Mouse (Mus musculus) liver, embryonic 13.5 days (tissue): ENCODE measurements around the gene Oard1. TPM values are rescaled to one million over a fixed set of nuclear protein-coding genes. Genes with fewer than 3 reads are reported as not detected.

Experiments used
- ATAC-seq: fragments of 200-750 bp; cut with Nextera tagmentation; 2 replicates; pipeline ENCODE4 v1.8.0; 2017; ENCODE audit warnings: low read depth, mild to moderate bottlenecking, moderate number of reproducible peaks, moderate library complexity
- DNase-seq: peaks from one replicate; pipeline ENCODE4 v3.0.0; 2022
- H3K27ac ChIP-seq: fragments of 300-500 bp; sonication (generic); 2 replicates; pipeline ENCODE4 v1.5.1; 2015; ENCODE audit warnings: moderate library complexity, mild to moderate bottlenecking, inconsistent platforms
- H3K27me3 ChIP-seq: fragments of 300-500 bp; sonication (generic); 2 replicates; pipeline ENCODE4 v1.6.1; 2015; ENCODE audit warnings: mild to moderate bottlenecking, inconsistent platforms
- H3K36me3 ChIP-seq: fragments of 300-500 bp; sonication (generic); 2 replicates; pipeline ENCODE4 v1.6.1; 2015; ENCODE audit warnings: mild to moderate bottlenecking, inconsistent platforms
- H3K4me1 ChIP-seq: fragments of 300-500 bp; sonication (generic); replicated peaks from 2 replicates; pipeline ENCODE4 v1.6.1; 2015; ENCODE audit warnings: inconsistent platforms
- H3K4me2 ChIP-seq: fragments of 300-500 bp; sonication (generic); 2 replicates; pipeline ENCODE4 v1.6.1; 2015; ENCODE audit warnings: inconsistent platforms, mild to moderate bottlenecking, moderate library complexity
- H3K4me3 ChIP-seq: fragments of 300-500 bp; sonication (generic); replicated peaks from 2 replicates; pipeline ENCODE4 v1.5.1; 2015; ENCODE audit warnings: mild to moderate bottlenecking, inconsistent platforms
- H3K9ac ChIP-seq: fragments of 300-500 bp; sonication (generic); 2 replicates; pipeline ENCODE4 v1.6.1; 2015; ENCODE audit warnings: mild to moderate bottlenecking, inconsistent platforms
- H3K9me3 ChIP-seq: fragments of 300-500 bp; sonication (generic); replicated peaks from 2 replicates; pipeline ENCODE4 v1.6.1; 2016; ENCODE audit warnings: inconsistent platforms
- WGBS: fragments of 180-500 bp; shearing (Covaris S2); methylation state at CpG from one replicate; pipeline ENCODE4 v1.1.7; 2015; ENCODE audit not compliant: insufficient replicate concordance; 5-methylcytosine and 5-hydroxymethylcytosine counted together
- polyA plus RNA-seq: library from polyadenylated mRNA; unstranded; fragments of >200 nt; fragmentation: Nextera tagmentation; extraction: Ambion mirVana; gene quantifications from 2 replicates; pipeline ENCODE4 v1.2.1, GENCODE M21; 2015

Oard1 gene
- polyA plus RNA-seq = 58.9 and 61.8 TPM in 2 replicates

DNA sequence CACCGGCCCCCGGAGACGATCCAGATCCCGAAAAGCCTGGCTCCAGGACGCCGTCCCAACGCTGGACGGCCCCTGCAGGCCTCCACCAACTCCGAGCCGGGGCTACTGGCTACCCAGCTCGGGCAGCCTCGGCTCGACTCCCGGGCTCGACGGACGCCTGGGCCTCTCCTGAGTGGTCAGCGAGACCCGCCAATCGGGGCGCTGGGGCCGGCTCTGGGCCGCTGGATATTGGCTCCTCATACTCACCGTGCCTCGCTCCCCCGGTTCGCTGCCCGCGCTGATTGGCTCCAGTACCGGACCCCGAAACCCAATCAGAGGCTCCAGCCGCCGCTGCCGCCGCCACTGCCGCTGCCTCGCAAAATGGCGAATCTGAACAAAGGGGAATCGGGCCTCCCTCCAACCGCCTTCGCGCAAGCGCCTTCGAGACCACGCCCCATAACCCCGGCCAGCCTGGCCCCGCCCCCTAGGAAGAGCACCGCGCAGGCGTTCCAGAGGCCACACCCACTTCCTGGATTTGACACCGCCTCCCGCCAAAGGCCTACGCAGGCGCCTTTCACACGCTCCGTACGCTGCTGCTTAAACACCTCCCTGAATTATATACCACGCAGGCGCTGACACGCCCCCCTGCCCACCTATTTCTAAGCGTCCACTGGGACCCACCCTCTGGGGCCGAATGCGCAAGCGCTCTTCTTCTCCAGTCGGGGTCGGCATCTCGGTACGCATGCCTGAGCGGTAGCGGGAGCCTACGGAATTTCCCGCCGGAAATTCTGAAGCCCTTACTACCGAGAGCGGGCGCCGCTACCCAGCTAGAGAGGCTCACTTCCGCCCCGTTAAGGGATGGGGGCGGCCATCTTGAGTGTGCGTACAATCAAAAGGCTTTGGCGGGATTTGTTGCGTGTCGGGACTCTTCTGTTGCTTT, at the start of gene Oard1, which contains the start of gene Nfya:
Gene Oard1, plus strand, starts transcription at position 635 of the 919 bp plus-strand sequence.
Gene Nfya, minus strand, starts transcription at position 527 of the 919 bp plus-strand sequence.
- H3K4me1 ChIP-seq = peaks cover 60% of the 10 kb centered on the region
- WGBS = under 1% methylated on average over 84 of the region's 84 CpGs

GRCm38 (mm10) chr17:48360462-48360861, 49.4 kb upstream of the Oard1 start:
- peaks cover 54% of the 10 kb centered on the region for H3K4me1 ChIP-seq
- ATAC-seq (peak; percentile 82), DNase-seq (peak; percentile 39)
- peak overlapping the region; percentile 5; the same call in 1 of the 2 replicates for H3K4me3 ChIP-seq
- H3K9me3 ChIP-seq = no peaks in the 10 kb centered on the region
- H3K27ac ChIP-seq = peak overlapping the region; percentile 60
- H3K27me3 ChIP-seq = no peaks in the 10 kb centered on the region
- 7% methylated on average over 4 of the region's 4 CpGs for WGBS
- peak overlapping the region; percentile 50 for H3K4me2 ChIP-seq
- H3K9ac ChIP-seq = peak overlapping the region; percentile 37; the same call in 1 of the 2 replicates
- H3K36me3 ChIP-seq = no peaks in the 10 kb centered on the region

More for the DNA sequence above, at the start of gene Oard1, which contains the start of gene Nfya:
- Histone ChIP-seq H3K27ac (peak within 1 kb of the TSS; percentile 100), H3K36me3 (peaks cover 36% of the 10 kb centered on the region), H3K9me3 (no peaks in the 10 kb centered on the region), H3K4me2 (peak within 1 kb of the TSS; percentile 92), H3K4me3 (peak within 1 kb of the TSS; percentile 83), H3K9ac (peak within 1 kb of the TSS; percentile 99), H3K27me3 (no peaks in the 10 kb centered on the region)
- ATAC-seq (peak; percentile 89), DNase-seq (peak; percentile 100)

GRCm38 (mm10) chr17:48362346-48362745, 47.5 kb upstream of the Oard1 start:
- no peak overlapping the region for H3K4me2 ChIP-seq
- no peak for ATAC-seq
- DNase-seq = no peak
- no peak overlapping the region for H3K9ac ChIP-seq
- no peaks in the 10 kb centered on the region for H3K36me3 ChIP-seq
- H3K4me3 ChIP-seq = no peak overlapping the region
- 57% methylated on average over 3 of the region's 3 CpGs for WGBS
- H3K4me1 ChIP-seq = peaks cover 54% of the 10 kb centered on the region
- H3K27ac ChIP-seq = no peak overlapping the region
- no peaks in the 10 kb centered on the region for H3K27me3 ChIP-seq
- H3K9me3 ChIP-seq = no peaks in the 10 kb centered on the region

DNA sequence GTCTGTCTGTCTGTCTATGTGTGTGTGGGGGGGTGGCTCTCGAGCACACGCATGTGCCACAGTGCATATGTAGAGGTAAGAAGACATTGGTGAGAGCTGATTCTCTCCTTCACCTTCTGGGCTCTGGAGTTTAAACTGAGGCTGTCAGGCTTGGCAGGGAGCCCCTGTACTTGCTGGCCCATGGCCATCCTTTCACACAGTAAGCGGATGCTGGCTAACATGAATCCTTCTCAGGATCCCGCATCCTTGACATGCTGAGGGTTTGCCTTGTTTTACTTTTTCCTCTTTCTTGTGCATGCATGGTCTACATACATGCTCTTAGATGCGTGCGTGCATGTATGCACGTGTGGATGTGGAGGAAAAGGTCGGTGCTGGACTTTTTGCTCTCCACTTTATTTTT, 46.8 kb upstream of the Oard1 start:
- DNase-seq (no peak), ATAC-seq (no peak)
- Histone ChIP-seq H3K27ac (peak overlapping the region; percentile 3; the same call in 1 of the 2 replicates), H3K36me3 (no peaks in the 10 kb centered on the region), H3K27me3 (no peaks in the 10 kb centered on the region), H3K9me3 (no peaks in the 10 kb centered on the region), H3K4me3 (no peak overlapping the region), H3K4me1 (peaks cover 54% of the 10 kb centered on the region), H3K4me2 (peak overlapping the region; percentile 2; the same call in 1 of the 2 replicates), H3K9ac (no peak overlapping the region)
- WGBS = 75% methylated on average over 8 of the region's 8 CpGs

GRCm38 (mm10) chr17:48363421-48363965, 46.3 kb upstream of the Oard1 start:
- ATAC-seq (peak; percentile 62), DNase-seq (no peak)
- no peak overlapping the region for H3K4me3 ChIP-seq
- H3K27me3 ChIP-seq = no peaks in the 10 kb centered on the region
- 32% methylated on average over 6 of the region's 6 CpGs for WGBS
- peak overlapping the region; percentile 2; the same call in 1 of the 2 replicates for H3K4me2 ChIP-seq
- no peaks in the 10 kb centered on the region for H3K36me3 ChIP-seq
- H3K4me1 ChIP-seq = peaks cover 54% of the 10 kb centered on the region
- peak overlapping the region; percentile 22; the same call in 1 of the 2 replicates for H3K9ac ChIP-seq
- H3K27ac ChIP-seq = peak overlapping the region; percentile 3; the same call in 1 of the 2 replicates
- no peaks in the 10 kb centered on the region for H3K9me3 ChIP-seq

- DNase-seq (no peak), ATAC-seq (no peak)
- Histone ChIP-seq H3K9ac (no peak overlapping the region), H3K9me3 (no peaks in the 10 kb centered on the region), H3K4me3 (no peak overlapping the region), H3K36me3 (no peaks in the 10 kb centered on the region), H3K27me3 (no peaks in the 10 kb centered on the region), H3K27ac (no peak overlapping the region), H3K4me1 (peaks cover 42% of the 10 kb centered on the region), H3K4me2 (no peak overlapping the region)
- 75% methylated on average over 9 of the region's 9 CpGs for WGBS
Observed at GRCm38 (mm10) chr17:48365511-48366155, 44.2 kb upstream of the Oard1 start.

DNA sequence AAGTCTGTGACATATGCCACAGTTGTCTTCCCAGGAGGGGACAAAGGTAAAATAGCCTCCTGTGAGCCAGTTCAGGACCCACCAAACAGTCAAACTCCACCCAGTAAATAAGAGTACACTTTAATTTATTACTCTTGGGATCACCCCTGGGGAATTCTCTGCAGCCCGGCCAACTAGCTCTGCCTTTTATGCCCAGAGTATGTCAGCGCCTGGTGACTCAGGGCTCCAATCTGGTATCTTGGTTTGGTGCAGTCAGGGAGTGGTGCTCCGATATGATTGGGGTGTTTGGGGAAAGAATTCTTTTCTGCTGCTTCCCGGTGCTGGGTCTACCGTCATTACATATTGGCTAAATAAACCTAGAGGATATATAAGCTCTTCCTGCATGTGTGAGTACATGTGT, 43.0 kb upstream of the Oard1 start:
- Histone ChIP-seq H3K4me1 (peaks cover 30% of the 10 kb centered on the region), H3K4me2 (no peak overlapping the region), H3K9me3 (no peaks in the 10 kb centered on the region), H3K9ac (no peak overlapping the region), H3K27ac (no peak overlapping the region), H3K4me3 (no peak overlapping the region), H3K36me3 (no peaks in the 10 kb centered on the region), H3K27me3 (no peaks in the 10 kb centered on the region)
- DNase-seq (no peak), ATAC-seq (no peak)
- 79% methylated on average over 5 of the region's 5 CpGs for WGBS

GRCm38 (mm10) chr17:48371621-48372020, 38.2 kb upstream of the Oard1 start:
- H3K27ac ChIP-seq = no peak overlapping the region
- DNase-seq = no peak

DNA sequence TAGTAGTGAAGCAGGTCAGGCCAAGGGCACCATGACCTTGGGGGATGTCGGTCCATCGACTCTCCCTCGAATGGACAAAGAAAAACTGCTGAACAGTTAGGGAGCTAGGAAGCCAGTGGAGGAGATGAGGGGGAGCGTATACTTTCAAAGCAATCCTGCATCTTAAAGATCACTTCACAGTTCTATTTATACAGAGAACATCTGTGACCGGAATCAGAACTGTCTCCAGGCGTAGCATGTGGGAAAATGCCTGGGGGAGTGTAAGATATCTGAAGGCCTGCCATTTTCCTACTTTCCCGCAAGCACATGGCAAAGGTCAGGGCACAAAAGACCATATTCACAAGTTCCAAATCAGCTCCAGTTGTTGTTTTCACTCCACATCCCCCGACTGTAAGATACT, 36.8 kb upstream of the Oard1 start:
- WGBS = 71% methylated on average over 8 of the region's 8 CpGs
- no peak for DNase-seq

More at GRCm38 (mm10) chr17:48371621-48372020, 38.2 kb upstream of the Oard1 start:
- no peaks in the 10 kb centered on the region for H3K27me3 ChIP-seq
- H3K4me1 ChIP-seq = no peaks in the 10 kb centered on the region
- no peak overlapping the region for H3K4me3 ChIP-seq
- H3K4me2 ChIP-seq = no peak overlapping the region
- no peak for ATAC-seq
- no peaks in the 10 kb centered on the region for H3K36me3 ChIP-seq
- H3K9me3 ChIP-seq = no peaks in the 10 kb centered on the region
- no peak overlapping the region for H3K9ac ChIP-seq

GRCm38 (mm10) chr17:48376102-48376501, 33.7 kb upstream of the Oard1 start:
- ATAC-seq (no peak), DNase-seq (no peak)
- H3K4me1 ChIP-seq = no peaks in the 10 kb centered on the region
- H3K9ac ChIP-seq = no peak overlapping the region
- H3K36me3 ChIP-seq = no peaks in the 10 kb centered on the region
- H3K27me3 ChIP-seq = 0 out of 2 replicates have a peak, but pooled peaks cover 3% of the 10 kb centered on the region
- H3K4me2 ChIP-seq = no peak overlapping the region
- H3K27ac ChIP-seq = no peak overlapping the region
- WGBS = 81% methylated on average over 1 of the region's 1 CpGs
- H3K4me3 ChIP-seq = no peak overlapping the region
- no peaks in the 10 kb centered on the region for H3K9me3 ChIP-seq

More for the DNA sequence above, 36.8 kb upstream of the Oard1 start:
- Histone ChIP-seq H3K9me3 (no peaks in the 10 kb centered on the region), H3K27me3 (no peaks in the 10 kb centered on the region), H3K4me3 (no peak overlapping the region), H3K27ac (no peak overlapping the region), H3K9ac (no peak overlapping the region), H3K4me1 (no peaks in the 10 kb centered on the region), H3K4me2 (no peak overlapping the region), H3K36me3 (no peaks in the 10 kb centered on the region)
- no peak for ATAC-seq

GRCm38 (mm10) chr17:48379050-48379449, 30.8 kb upstream of the Oard1 start:
- H3K27me3 ChIP-seq = 0 out of 2 replicates have a peak, but pooled peaks cover 3% of the 10 kb centered on the region
- H3K36me3 ChIP-seq = no peaks in the 10 kb centered on the region
- DNase-seq (no peak), ATAC-seq (no peak)
- H3K4me1 ChIP-seq = no peaks in the 10 kb centered on the region
- no peaks in the 10 kb centered on the region for H3K9me3 ChIP-seq
- H3K9ac ChIP-seq = no peak overlapping the region
- H3K4me3 ChIP-seq = no peak overlapping the region
- H3K27ac ChIP-seq = no peak overlapping the region
- H3K4me2 ChIP-seq = no peak overlapping the region
